Mouse (Mus musculus) heart, adult 2 months (tissue): ENCODE measurements around the gene Ralgapa1.

Experiments
- CTCF ChIP-seq: fragments of 200-600 bp; IDR thresholded peaks from 2 replicates; pipeline ENCODE4 v1.8.1; 2022; ENCODE audit warnings: antibody characterized with exemption, mild to moderate bottlenecking, moderate library complexity
- POLR2A ChIP-seq: fragments of 200-500 bp; IDR thresholded peaks from 2 replicates; pipeline ENCODE4 v1.6.1; 2011; ENCODE audit warnings: mild to moderate bottlenecking, low read depth, low read length, control low read depth; ENCODE audit not compliant: insufficient read depth

- TF ChIP-seq POLR2A = no peak
- TF ChIP-seq CTCF = no peak
Observed at GRCm38 (mm10) chr12:55598537-55598886, 222.5 kb downstream of the Ralgapa1 start.
